Mouse (Mus musculus): ENCODE results near the gene Usp16.

The Usp16 gene

GRCm38 (mm10) chr16:87454419-87455179 lies at the start of gene Usp16:
Gene Usp16 (plus strand): TSS chr16:87454703.
- DNase-seq, result peak; percentile 92 to 93

DNA sequence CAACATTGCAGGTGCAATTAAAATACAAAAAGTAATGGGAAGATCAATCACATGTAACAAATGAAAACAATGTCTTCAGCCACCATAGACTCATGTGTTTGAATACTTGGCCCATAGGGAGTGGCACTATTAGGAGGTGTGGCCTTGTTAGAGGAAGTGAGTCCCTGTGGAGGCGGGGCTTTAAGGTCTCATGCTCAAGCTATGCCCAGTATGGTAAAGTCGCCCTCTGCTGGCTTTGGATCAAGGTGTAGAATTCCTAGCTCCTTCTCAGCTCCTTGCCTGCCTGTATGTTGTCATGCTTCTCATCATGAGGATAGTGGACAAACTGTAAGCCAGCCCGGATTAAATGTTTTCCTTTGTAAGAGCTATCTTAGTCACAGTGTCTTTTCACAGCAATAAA lies 49.5 kb upstream of the Usp16 start:
- peak in 1 of 2 experiments; percentile 17 for DNase-seq

DNA sequence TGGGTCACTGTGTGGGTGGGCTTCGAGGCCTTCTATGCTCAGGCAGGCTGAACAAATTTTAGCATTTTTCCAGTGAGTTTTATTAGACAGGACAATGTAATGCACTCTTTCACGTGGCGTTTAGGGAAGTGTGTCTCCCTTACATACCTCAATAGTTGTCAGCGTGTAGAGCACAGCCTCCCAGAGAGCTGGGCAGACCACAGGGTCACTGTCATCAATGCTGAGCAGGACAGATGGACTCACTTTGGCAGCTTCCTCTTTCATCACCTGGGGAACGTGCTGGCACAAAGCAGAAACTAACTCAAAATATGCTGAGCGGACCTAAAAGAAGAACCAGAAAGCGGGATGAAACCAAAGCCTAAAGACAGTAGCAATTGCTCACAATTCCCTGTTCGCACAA lies 33.8 kb upstream of the Usp16 start:
- DNase-seq, result no peak

DNA sequence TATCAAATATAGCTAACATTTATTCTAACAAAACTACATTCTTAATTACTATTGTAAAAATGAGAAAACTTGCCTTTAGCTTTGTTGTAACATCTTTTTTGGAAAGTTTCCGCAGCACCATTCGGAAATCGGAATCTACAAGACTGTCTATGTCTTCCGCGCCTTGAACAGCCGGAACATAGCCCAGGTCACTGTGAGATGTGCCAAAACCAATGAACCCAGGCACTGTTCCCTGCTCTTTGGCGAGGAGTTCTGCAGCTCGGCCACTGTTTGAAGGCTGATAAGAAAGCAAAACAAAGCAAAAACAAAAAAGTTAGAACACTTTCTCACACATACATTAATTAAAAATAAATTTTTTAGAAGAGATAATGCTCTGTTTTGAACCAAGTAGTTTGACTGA lies 27.0 kb upstream of the Usp16 start:
- DNase-seq, result no peak

DNA sequence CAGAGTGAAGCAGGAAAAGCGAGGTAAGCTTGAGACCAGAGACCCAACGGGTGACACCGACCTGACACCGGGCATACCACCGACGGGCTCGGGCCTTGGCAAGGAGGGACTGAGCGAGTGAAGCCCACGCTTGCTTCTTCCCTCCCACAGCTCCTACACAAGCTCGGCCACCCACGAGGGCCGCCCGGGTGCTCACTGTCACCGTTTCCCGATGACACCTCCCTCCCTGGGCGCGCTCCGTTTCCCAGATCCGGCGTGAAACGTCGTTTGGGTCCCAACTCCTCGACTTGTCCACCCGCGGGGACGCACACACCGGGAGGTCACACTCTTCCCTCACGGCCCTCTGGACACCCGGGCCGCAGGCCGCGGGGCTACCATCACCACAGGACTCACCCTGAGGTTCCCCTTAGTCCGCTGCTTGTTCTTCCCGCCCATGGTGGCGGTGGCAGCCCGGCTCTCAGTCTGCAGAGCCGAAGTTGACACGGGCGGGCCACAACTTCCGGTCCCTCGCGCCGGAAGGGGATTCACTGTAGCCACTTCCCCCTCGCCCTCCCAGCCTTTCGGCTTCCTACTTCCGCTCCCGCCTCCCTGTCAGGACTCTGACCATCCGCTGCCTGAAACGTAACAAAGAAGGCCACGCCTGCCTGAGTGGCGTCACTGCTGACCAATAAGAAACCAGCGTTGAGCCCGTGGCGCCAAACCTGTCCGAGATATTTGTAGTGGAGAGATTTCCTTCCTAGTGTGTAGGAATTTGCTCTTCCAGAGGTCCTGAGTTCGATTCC lies 22.3 kb upstream of the Usp16 start, which contains the start of gene Ltn1:
Ltn1 (minus strand) TSS at position 580 of the 782 bp plus-strand sequence.
- peak; percentile 98 to 99 for DNase-seq

DNA sequence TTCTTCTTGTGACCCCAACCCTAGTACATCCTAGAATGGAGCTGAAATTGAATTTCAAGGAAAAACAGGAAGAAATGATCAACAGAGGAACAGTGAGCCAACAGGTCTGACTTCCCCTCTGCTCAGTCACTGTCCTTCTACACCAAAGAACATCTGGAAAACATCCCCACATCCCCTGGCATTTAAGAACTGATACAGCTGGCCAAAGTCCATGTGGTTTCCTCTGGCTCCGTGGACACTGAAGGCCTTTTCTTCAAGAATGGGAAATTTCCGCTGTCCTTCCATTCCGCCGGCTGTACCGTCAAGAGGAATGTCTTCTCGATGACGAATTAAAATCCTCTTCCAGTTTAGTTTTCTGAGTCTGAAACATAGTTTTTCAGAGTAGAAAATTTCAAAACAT lies 20.2 kb upstream of the Usp16 start:
- no peak for DNase-seq

DNA sequence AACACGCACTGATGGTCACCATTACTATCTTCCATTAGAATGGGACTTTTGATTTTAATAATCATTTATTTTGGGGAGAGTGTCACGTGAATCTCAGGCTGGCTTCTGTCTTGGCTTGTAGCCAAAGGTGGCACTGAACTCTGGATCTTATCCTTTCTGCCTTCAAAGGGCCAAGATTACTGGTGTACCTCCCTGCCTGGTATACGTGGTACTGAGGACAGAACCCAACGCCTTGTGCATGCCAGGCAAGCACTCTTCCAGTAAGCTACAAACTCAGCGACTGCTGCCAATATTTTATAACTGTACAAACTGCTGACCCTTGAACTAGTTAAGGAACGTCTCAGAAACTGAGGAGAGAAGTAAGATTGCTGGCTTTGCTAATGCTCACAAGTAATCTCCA lies 19.6 kb upstream of the Usp16 start:
- DNase-seq, result no peak

- no peak for DNase-seq
Observed at GRCm38 (mm10) chr16:87435411-87436205, 18.9 kb upstream of the Usp16 start.

- no peak for DNase-seq
Observed at GRCm38 (mm10) chr16:87437096-87437495, 17.4 kb upstream of the Usp16 start.

- no peak for DNase-seq
Observed at GRCm38 (mm10) chr16:87438697-87439096, 15.8 kb upstream of the Usp16 start.

DNA sequence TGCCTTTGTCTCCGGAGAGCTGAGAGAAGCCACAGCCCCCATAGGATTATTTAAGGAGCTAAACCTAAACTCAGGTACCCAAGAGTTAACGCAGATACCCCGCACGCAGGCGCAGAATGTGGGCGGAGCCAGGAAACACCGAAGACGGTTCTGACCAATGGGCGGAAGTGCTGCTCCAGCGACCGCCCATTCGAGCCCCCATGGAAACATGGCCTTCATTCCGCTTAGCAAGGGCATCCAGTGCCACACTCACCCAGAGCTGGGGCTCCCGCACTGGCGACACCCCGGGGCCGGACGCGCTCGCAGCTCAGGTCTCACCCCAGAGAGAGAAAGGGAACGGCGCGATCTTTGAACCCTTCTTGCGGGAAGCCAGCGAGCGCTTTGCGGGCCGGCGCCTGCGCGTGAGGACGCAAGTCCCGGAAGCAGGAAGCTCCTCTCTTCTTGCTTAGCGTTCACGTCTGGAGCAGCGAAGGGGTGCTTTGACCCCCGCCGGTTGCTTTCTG lies 14.3 kb upstream of the Usp16 start, which contains the start of gene Rwdd2b:
Rwdd2b (minus strand) TSS at position 390 of the 503 bp plus-strand sequence.
- DNase-seq, result peak; percentile 94 to 95

DNA sequence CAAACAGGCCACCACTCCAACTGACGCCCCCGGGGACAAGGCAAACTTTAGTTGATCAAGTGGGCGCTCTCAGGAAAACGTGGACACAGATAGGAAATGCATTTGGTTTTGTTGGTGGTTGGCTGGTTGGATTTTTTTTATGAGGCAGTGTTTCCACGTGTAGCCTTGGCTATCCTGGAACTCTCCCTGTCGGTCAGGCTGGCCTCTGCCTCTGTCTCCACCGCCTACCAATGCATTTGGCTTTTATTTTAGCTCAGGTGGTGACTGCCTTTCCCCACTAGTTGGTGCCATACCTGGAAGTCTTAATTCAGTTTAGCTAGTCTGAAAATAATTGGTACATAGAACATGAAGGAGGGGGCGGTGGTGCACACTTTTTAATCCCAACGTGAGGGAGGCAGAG lies 13.4 kb upstream of the Usp16 start:
- peak; percentile 27 to 29 for DNase-seq

DNA sequence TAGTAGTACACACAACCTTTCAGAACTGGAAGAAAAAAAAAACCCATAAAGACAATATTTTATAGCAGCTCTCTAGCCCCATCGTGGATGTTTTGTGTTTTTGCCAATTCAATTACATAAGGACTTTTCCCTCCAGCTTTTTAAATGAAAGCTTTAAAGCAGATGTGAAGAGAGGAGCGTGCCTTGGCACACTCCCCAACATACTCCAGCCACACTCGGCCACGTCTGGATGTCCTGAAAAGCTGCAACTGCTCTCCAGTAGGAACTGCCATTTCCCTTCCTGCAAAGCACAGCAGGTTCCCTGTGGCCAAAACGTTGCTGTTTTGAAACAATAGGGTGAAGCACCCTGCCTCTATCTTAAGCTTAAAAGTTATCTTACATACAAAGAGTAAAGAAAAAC lies 12.2 kb upstream of the Usp16 start:
- no peak for DNase-seq

DNA sequence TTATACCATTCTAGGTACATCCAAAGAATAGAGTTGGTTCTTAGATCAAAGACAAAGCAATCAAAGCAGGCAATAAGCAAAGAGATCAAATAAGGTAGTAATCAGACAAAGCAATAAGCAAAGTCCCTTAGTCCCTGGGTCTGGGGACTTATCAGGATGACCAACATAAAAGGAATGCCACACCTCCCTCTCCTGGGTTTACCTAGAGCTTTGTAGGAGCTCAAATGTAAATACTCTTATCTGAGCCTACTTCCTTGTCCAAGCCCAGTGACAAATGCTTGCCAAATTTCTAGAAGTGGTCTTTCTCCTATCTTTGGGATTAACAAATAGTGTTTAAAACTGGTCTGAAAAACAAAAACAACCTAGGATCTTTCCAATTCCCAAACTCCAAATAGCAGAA lies 11.3 kb upstream of the Usp16 start:
- DNase-seq, result no peak

DNA sequence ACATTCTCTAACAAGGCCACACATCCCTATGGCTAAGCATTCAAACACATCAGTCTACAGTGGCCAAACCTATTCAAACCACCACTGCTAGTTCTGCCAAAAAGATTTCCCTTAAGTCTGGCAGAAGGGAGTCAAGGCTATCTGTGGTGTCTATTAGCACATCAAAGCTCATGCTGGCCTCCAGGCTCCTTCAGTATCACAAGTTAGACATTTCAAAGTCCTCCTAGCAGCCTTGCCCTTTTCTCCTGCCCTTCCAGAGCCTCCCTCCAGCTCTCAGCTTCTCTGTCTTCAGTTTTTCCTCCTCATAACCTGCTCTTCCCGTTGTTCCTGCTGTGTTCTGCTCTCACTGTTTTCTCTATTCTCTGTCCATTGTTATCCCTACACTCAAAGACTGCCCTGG lies 10.4 kb upstream of the Usp16 start:
- DNase-seq, result no peak

DNA sequence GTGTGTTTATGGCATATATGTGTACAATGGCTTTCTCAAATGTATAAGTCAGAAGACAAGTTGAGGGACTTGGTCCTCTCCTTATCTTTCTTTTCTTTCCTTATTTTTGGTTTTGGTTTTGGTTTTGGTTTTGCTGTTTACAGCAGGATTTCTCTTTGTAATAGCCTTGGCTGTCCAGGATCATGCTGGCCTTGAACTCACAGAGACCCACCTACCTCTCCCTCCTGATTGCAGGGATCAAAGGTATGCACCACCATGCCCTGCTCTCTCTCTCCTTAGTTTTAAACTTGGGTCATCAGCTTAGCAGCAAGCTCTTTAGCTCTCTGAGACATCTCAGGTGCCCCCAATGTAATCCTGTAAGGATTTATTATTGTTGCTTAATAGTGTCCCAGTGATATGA lies 9.4 kb upstream of the Usp16 start:
- no peak for DNase-seq

DNA sequence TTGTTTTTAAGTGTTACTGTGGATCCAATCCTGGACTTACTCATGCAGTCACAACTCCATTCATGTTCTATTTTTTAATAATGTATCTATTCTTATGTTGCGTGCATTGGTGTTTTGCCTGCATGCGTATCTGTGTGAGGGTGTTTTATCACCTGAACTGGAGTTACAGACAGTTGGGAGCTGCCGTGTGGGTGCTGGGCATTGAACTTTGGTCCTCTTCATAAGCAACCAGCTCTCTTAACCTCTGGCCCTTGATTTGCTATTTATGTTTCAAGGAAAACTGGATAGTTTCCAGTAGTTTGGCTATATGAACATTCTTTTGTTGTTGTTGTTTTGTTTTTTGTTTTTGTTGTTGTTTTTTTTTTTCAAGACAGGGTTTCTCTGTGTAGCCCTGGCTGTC lies 9.0 kb upstream of the Usp16 start:
- no peak for DNase-seq

GRCm38 (mm10) chr16:87453226-87453625 lies 1.3 kb upstream of the Usp16 start:
- no peak for DNase-seq

GRCm38 (mm10) chr16:87455180-87455611 lies 693 bp downstream of the Usp16 start:
- DNase-seq, result peak in 1 of 2 experiments; percentile 49

DNA sequence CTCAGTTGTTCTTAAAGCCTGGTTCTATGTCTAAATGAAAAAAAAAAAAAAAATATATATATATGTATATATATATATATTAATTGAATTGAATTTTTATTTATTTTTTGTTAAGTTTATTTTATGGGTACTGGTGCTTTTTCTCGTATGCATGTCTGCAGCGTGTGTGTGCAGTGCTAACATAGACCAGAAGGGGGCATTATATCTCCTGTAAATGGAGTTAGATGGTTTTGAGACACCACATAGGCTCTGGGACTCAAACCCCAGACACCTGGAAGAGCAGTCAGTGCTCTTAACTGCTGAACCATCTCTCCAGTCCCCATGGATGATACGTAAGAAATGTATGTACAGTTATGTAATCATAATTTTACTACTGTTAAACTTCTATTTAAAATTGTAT lies 4.2 kb downstream of the Usp16 start:
- DNase-seq, result peak in 1 of 2 experiments; percentile 28

DNA sequence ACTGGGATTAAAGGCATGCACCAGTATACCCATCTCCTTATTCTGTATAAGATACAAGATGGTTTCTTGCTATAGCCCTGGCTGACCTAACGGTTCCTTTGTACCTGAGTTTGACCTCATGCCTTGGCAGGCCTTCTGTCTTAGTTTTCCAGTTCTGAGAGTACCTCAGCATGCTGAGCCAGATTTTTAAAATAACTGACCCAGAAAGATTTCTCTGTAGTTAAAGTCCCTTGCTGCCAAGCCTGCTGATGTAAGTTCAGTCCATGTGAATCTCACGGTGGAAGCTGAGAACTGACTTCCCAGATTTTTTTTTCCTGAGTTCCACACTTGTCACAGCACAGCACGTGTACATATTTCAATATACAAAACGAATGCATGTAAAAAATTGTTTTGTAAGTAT lies 16.1 kb downstream of the Usp16 start:
- DNase-seq, result no peak

GRCm38 (mm10) chr16:87484367-87484766 lies 29.9 kb downstream of the Usp16 start:
- DNase-seq, result no peak

DNA sequence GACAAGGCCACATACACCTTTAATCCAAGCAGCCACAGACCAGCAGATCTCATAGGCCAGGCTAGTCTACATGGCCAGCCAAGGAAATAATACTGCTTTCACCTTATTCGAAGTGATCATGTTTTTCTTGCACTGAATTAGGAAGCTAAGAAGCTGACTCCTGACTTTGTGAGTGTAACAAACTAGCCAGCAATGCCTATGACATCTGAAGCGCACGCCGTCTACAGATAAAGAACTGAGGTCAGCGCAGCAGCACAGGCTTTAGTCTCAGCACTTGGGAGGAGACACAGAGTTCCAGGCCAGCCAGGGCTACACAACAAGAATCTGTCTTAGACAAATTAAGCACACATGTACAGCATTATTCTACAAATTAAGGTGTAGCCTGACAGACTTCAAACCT lies 32.2 kb downstream of the Usp16 start:
- no peak for DNase-seq
